Mouse (Mus musculus): ENCODE data around the gene Aox2.

- TF ChIP-seq POLR2A (IDR thresholded peaks at IDR 0.05; ENCODE audit: insufficient read depth, low read length), result no peak
- TF ChIP-seq EP300 (IDR thresholded peaks at IDR 0.05; ENCODE audit: insufficient read depth, low read depth, low read length), result no peak
These were observed 123.3 kb downstream of the Aox2 start for GRCm38 (mm10) chr1:58401396-58401795.
